Mouse (Mus musculus): ENCODE measurements at regions not wholly inside any gene's neighbourhood (a gene's known extent, or its start where the extent isn't known, plus 50 kb on each side); places are given as distances from the start of the nearest gene placed in this dataset.
A peak's percentile ranks its signal among the peaks of the same experiment; 100 is the strongest.

DNA sequence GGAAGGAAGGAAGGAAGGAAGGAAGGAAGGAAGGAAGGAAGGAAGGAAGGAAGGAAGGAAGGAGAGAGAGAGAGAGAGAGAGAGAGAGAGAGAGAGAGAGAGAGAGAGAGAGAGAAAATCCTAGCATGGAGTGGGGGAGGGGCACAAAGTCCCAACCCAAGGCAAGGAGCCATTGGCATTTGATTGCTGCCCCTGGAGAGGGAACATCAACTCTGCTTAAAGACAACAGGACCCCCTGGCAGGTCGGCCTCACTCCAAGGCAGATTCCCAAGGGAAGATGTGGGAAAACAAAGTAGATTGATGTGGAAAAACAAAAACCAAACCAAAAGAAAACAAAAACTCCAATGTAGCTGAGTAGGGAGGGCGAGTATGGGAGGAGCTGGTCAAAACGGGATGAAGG is 49.9 kb upstream of the Fzd10 start:
- no peak for DNase-seq (ENCODE audit: low spot score in 2 of 2)

DNA sequence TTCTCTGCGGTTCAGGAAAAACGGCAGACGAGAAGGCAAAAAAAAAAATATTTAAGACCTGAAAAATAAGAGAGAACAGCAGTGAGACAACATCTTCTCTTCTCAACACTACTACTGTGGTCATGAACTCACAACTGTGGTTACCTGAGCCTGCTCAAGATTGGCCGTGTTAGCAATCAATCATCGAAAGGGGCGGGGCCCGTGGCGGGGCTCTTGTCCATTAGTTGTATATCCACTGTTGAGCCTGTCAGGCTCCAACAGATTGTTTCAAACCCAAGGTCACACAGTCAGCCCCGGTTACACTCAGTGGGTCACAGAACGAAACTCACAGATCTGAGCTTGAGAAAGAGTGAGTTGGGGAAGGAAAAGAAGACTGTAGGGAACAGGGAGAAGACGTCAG is 50.8 kb upstream of the Fzd10 start:
- no peak for DNase-seq (ENCODE audit: low spot score in 2 of 2)

GRCm38 (mm10) chr5:128542049-128542448 is 58.6 kb upstream of the Fzd10 start:
- DNase-seq (ENCODE audit: low spot score in 2 of 2): no peak

DNA sequence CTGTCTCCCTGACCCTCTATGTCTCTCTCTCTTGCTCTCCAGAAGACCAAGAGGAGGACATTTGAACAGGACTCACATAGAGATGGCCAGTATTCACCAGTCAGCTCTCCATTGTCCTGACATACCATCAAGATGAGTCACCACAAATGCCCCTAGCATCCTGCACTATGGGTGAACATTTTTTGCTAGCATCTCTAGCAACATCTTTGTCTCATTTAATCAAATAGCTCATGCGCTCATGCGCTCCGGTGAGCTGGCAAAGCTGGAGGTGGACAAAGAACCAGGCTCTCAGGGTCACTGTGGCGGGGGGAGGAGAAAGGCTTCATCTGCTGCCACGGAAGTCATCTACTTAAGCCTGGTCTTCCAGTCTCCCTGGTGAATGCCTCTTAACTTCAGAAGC is 62.0 kb upstream of the Fzd10 start:
- no peak for DNase-seq (ENCODE audit: low spot score in 2 of 2)

DNA sequence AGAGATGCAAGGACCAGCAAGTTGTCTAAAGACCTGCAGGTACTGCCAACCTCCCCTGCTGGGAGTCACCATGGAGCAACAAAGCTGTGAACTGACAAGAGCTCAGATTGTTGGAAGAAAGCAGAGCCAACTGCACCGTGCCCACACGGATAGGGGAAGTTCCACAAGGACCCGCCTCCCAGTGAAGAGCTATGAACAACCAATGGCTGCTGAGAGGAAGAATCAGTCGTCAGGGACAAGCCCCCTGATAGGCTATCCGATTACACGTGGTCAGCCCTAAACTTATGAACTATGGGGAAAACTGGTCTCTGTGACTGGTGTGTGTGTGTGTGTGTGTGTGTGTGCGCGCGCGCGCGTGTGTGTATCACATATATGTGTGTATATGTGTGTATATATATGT is 63.4 kb upstream of the Fzd10 start:
- DNase-seq (ENCODE audit: low spot score in 2 of 2): no peak

DNA sequence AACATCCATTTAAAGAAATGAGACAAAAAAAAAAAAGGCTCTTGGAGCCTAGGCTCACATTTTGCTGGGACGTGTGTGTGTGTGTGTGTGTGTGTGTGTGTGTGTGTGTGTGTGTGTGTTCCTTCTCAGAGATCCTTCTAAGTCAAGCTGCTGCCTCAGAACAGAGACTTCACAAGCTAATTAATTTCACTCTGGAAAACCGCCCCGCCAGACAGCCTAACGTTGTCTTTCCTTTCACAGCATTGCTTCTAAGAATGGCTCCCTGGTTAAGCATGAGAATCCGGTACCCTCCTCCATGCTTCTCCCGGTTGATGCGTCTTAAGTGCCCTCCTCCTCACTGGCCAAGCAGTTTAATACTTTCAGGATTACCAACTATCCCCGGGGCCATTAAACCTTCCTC is 64.3 kb upstream of the Fzd10 start:
- DNase-seq (ENCODE audit: low spot score in 2 of 2): peak; percentile 8 to 25

GRCm38 (mm10) chr5:128527241-128527640 is 73.4 kb upstream of the Fzd10 start:
- no peak for DNase-seq (ENCODE audit: low spot score in 2 of 2)

GRCm38 (mm10) chr5:128526432-128526831 is 74.2 kb upstream of the Fzd10 start:
- no peak for DNase-seq (ENCODE audit: low spot score in 2 of 2)

DNA sequence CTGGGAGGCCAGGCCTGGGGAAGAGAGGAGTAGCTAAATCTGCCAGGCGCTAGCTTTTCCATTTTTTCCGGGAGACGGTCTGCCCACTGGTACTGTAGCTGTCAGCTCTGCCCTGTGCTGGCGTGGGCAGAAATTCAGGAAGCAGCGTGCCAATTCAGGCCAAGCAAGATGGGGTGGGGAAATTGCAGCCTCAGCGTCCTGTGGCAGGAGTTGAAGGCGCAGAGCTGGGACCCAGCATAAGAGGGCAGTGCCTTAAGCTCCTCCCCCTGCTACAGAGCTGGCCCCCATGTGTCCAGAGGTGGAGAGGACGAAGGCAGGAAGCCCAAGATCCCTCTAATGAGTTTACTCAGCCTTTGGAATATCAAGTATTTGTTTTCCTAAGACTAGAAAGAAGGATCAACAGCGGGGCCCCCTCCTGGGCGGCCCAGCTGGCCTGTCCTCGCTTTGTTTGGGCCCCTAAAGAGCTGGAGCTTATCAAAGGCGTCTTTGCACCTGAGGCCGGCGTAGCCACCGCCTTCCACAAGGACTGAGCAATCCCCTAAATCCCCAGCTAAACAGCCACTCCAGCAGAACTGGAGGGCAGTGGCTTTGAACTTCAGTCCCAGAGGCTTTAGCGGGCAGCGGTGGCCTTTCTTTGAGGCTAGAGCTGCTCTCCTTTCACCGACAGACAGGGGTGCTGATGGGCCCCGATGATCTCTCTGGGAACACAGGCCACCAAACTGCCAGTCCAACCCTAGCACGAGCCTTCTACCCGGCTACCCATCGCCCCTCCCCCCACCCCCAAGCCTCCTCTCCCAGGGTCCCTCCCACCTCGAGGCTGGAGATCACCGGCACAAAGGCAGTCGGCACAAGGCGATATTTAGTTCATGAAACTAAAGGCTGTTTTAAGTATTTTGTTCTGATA is 76.0 kb upstream of the Fzd10 start:
- no peak for DNase-seq (ENCODE audit: low spot score in 2 of 2)

DNA sequence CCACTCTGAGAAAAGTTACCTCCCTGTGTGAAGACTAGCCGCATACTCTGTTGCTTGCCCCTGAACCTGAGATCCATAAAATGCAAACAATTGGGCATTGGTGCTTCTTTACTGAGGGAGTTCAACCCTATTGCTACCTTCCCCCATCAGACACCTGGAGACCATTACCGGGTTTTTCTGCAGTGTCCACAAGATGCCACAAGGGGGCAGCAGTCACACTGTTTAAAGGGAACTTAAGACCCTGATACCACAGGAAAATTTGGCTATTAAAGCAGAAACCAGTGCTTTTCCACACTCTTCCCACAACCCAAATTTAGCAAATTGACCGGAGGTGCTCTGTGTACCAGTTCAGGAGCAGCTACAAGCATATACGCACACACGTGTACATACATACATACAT is 78.0 kb upstream of the Fzd10 start:
- DNase-seq (ENCODE audit: low spot score in 2 of 2): peak in 1 of 2 experiments; percentile 42

- no peak for DNase-seq (ENCODE audit: low spot score in 2 of 2)
Observed at GRCm38 (mm10) chr5:128517336-128517735, 83.3 kb upstream of the Fzd10 start.

GRCm38 (mm10) chr5:128515343-128515742 is 82.5 kb upstream of the Tmem132d start:
- DNase-seq (ENCODE audit: low spot score in 2 of 2): peak in 1 of 2 experiments; percentile 18

DNA sequence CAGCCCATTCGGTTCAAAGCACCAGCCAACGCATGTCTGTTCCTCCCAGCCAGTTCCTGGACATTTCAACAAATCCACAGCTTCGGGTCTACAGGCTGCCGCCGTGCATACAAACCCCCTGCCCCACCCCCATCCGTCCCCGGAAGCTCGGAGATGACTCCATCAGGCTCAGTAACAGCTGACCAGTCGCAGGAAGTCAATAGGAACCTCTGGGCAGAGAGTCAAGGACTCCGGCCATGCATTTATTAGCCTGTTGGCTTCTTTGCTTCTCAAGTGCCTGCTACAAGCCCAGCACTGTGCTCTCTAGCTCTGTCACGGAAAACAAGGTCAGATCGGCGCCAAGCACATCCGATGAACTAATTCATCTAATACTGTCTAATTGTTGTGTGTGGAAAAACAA is 80.4 kb upstream of the Tmem132d start:
- DNase-seq (ENCODE audit: low spot score in 2 of 2): peak; percentile 32 to 77

DNA sequence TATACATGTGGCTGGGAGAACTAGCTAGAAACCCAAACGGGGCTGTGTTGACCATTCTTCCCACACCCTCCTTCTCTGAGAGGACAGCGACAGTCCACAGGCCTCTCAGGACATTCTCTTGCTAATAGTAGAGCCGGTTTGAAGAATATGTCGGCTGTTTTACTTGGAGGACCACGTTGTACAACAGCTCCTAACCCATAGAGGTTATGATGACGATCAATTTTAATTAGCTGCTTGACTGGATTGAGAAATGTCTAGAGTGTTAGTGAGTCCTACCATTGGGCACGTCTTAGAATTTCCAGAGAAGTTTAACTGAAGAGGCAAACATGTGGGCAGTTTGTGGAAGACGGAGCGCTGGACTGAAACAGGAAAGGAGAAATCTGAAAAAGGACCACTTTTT is 79.7 kb upstream of the Tmem132d start:
- no peak for DNase-seq (ENCODE audit: low spot score in 2 of 2)

GRCm38 (mm10) chr5:128504502-128504901 is 71.6 kb upstream of the Tmem132d start:
- peak in 1 of 2 experiments; percentile 69 for DNase-seq (ENCODE audit: low spot score in 2 of 2)

GRCm38 (mm10) chr5:128499488-128499887 is 66.6 kb upstream of the Tmem132d start:
- no peak for DNase-seq (ENCODE audit: low spot score in 2 of 2)

DNA sequence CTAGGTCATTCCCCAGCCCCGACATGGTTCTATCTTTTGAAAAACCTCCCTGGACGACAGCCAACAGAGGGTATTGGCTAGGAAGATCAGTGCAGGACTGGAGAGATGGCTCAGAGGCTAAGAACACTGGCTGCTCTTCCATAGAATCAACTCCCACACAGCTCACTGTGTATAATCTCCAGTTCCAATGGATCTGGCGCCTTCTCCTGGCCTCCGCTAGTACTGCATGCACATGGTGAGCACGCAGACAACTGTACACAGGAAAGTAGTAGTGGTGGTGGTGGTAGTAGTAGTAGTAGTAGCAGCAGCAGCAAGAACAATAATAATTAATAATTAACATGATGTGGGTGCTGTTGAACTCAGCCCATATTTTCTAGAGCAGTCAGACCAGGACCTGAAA is 66.2 kb upstream of the Tmem132d start:
- peak; percentile 31 to 72 for DNase-seq (ENCODE audit: low spot score in 2 of 2)

DNA sequence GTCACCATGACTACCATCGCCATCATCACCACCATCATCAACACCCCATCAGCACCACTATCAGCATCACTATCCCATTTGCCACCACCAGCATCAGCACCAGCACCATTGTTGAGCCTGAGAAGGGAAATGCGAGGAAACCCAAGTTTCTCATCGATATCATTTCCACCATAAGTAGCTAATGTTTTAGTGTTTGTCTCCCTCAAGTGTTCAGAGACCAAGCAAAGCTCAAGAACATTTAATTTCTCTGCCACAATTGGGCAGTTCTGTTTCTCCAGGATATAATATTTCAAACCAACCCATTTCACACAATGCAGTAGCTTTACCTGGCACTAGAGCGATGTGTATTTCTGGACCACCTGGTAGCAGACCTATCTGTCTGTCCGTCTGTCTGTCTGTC is 59.7 kb upstream of the Tmem132d start:
- no peak for DNase-seq (ENCODE audit: low spot score in 2 of 2)

- DNase-seq (ENCODE audit: low spot score in 2 of 2): peak in 1 of 2 experiments; percentile 54
Observed at GRCm38 (mm10) chr5:128491155-128491554, 58.3 kb upstream of the Tmem132d start.

GRCm38 (mm10) chr5:128488872-128489580 is 56.1 kb upstream of the Tmem132d start:
- DNase-seq (ENCODE audit: low spot score in 2 of 2): no peak

DNA sequence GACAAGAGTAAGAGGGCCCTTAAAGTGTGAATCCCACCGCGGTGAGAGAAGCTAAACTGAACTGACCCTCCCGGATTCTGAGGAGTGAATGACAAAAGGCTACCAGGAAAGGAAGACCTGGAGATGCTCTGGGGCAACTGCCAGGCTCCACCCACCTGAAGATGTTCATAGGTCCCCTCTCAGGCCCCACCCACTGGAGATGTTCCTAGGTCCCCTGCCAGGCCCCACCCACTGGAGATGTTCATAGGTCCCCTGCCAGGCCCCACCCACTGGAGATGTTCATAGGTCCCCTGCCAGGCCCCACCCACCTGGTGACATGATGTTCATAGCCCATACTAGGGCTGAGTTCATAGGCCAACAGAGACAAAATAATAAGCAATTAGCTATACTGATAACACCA is 54.5 kb upstream of the Tmem132d start:
- DNase-seq (ENCODE audit: low spot score in 2 of 2): no peak

DNA sequence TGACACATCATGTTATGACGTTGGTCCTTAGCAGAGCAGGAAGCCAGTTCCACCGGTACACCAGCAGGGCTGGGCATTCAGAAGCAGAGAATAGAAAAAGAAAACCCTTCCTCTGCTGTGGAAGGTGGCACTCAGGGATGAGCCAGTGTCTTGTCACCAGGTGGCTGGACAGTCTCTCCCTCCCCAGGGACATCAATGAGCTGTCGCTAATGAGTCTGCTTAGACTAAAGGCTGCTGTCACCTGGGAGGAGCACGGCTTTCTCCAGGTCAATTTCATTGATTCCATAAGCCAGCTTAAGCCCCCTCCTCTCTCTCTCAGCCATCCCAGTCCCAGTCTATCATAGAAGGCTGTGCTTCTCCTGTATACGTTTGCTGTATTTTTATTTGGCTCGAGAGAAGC is 51.2 kb upstream of the Tmem132d start:
- no peak for DNase-seq (ENCODE audit: low spot score in 2 of 2)

GRCm38 (mm10) chr5:128483441-128483810 is 50.5 kb upstream of the Tmem132d start:
- DNase-seq (ENCODE audit: low spot score in 2 of 2): no peak
